Mouse (Mus musculus) monocyte, adult 2 months (primary cell): ENCODE data around the gene Tjp3.

Experiments used
- DNase-seq, 2 experiments: peaks; one replicate each; pipeline ENCODE4 v3.0.0; 2022; ENCODE audit warnings: low spot score in 2 of 2, low read depth in 1 of 2

The Tjp3 gene

DNA sequence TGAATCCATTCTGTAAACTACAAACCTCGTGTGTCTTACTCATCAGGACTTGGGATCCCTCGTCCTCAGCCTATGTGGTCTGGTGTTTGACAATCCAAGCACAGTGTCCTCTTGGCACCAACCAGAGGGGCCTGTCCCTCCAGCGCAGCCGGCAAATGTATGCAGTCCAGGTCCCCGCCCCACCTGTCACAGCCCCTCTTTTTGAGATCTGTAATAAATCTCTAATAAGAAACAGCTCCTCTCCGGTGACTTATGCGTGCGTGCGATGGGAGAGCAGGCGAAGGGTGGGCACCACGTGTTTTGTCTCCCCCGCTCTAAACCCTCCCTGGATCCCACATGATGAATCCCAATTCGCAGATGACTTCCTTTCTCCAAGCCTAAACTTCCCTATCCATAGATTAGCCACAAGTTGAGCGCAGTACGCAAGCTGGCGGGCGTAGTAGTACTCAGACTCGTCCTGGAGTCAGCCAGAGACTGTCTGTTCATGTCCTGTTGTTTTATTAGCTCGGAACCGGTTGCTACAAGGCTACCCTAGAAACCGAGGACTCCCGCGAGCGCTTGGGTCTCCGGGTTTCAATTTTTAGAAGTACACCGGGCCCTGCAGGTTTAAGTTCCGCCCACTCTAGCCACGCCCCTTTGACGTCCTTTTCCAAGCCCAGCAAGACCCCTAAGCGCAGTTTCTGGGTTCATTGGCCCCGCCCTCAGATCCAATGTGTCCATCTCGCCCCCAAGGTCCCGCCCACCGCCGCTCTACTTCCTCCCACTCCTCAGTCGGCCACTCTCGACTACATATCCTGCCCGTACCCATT lies 28.6 kb upstream of the Tjp3 start:
- no peak for DNase-seq

DNA sequence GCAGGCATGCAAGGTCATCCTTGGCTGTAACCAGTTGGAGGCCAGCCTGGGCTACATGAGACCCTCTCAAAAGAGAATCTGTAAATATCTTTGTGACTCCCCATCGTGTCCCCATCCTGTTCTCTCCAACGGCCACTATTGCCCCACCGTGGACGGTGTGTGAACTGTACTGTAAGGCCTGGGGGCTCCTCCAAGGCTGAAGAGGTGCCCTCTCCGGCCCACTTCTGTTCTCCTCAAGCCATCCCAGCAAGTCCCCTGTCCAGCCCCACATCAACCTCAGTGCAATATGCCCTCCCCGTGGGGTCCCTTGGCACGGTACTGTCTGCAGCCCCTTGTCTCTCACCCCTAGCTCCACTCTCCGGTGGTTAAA lies 27.9 kb upstream of the Tjp3 start:
- DNase-seq, result no peak

DNA sequence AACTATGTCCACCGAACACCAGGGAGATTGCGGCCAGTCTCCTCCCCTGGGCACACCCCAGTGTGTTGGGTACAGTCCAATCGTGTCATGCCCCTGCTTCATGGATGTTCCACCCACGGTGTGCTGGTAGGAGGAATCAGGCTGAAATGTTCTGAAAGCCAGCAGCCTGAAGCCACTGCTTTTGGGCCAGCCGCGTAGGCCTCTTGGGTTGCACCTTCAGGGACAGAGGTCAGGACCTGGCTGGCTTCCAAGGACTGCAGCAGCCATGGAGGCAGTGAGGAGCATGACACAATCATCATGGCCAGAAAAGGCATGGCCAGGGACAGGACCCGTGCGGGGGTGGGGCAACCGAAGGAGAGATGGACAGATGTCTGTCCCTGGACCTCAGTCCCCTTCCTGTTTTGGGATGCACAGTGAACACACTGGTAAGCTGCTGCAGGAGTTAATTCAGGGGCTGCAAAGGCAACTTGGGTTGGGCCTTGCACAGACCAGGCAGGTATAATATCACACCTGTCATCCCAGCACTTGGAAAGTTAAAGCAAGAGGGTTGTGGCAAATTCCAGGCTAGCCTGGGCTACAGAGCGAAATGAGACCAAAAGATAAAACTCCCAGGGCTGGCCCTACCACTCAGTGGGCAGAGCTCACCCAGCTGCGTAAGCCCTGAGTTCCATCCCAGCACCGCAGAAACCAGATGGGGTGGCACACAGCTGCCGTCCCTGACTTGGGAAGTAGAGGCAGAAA lies 27.4 kb upstream of the Tjp3 start:
- DNase-seq, result no peak

DNA sequence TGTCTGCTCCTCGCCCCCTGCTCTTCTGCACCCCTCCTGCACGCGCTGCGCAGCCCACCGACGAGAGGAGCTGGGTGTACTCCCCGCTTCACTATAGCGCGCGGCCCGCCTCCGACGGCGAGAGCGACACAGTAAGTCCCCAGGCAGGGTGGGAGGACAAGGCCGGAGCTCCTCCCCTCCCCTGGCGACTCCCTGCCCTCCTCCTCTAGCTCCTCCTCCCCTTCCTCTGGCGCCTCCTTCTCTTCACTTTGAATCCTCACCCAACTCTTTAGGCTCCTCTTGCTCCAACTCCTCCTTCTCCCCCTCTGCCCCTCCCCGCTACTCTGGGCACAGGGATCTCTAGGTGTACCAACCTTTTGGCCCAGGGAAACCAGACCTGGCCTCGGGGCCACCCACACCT lies 25.9 kb upstream of the Tjp3 start:
- no peak for DNase-seq

DNA sequence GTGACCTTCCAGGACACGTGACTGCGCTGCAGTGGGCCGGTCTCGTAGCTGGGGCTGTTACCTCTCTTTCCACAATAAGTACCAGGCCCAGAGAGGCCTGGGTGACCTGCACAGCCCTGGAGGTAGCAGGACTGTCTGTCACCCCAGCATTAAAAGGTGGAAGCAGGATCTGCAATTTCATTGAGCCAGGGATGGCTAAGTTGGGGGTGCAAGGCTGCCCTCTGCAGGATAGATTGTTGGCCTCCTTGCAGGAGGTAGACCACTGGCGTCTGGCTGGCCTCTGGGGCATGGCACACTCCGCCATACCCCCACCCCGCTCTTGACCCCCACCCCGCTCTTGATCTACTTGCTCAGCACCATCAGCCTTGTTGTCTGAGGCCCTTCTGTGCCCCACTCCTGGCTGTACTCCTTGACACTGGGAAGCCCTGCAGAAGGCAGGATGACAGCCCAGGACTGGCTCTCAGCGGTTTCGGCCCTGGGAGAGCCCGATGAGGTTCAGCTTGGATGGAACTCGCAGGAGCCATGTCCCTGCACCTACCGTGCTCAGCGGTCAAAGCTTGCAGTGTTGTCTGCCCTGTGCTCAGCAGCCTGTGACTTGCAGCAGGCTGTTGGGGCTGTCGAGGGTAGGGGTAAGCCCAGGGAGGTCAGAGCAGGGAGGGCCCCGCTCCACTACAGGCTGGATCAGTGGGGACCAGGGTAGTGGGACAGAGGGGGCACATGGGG lies 25.1 kb upstream of the Tjp3 start:
- no peak for DNase-seq

DNA sequence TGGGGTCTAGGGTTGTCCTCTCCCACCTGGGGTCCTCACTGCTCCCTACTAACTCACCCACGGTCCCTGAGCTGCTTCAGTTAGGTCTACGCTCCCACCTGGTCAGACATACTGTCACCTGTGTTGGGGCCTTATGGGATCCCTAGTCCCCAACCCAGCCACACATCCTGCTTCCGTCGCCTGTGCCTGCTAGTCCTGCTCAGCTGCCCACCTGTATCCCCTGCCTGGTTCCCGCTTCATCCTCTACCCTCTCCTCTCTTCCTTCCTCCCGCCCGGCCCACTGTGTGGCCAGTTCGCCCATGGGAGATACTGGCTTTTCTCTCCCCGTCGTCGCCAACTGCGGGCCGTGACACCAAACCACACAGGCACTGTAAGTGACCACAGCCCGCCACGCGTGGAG lies 24.2 kb upstream of the Tjp3 start:
- no peak for DNase-seq

DNA sequence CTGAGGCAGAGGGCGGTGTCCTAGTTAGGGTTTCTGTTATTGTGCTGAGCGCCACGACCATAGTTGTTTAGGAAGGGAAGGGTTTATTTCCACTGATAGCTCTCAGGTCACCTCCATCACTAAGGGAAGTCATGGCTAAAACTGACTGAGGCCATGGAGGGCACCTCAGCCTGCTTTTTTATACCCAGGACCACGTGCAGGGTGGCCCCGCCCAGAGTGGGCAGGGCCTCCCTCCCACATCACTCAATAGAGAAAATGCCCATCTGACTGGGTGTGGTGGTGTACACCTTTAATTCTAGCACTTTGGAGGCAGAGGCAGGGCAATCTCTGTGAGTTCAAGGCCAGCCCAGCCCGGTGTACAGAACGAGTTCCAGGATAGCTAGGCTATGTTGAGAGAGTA lies 22.8 kb upstream of the Tjp3 start:
- DNase-seq, result no peak

DNA sequence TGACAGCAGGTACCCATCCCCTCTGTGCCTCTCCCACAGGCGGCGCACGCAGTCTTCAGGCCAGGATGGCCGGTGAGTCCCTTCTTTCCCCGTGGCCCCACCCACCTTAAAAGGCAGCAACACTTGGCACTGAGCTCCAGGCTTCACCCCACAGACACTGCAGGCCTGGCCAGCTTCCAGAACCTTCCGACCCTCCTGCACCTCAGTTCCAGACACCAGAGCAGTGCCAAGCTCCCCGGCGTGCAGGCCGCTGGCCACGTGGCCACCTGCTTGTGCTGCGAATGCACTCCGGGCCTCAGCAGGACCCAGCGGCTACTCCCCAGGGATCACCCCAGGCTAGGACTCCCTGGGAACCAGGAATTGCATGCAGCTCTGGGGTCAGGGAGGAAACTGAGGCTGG lies 22.2 kb upstream of the Tjp3 start:
- DNase-seq, result no peak

DNA sequence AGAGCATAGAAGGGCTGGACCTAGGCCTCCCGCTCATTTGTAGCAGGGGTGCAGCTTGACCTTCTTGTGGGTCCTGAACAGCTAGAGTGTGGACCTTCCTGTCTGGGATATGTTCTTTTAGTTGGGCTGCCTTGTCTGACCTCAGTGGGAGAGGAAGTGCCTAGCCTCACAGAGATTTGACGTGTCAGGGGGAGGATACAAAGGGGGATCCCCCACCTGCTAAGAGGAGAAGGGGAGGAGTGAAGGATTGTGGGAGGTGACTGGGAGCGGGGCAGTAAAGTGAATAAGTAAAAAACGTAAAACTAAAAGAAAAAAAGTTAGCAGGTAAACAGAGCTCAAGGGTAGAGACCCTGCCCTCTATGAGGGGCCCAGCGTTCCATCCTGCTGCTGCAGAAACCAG lies 18.2 kb upstream of the Tjp3 start:
- no peak for DNase-seq

DNA sequence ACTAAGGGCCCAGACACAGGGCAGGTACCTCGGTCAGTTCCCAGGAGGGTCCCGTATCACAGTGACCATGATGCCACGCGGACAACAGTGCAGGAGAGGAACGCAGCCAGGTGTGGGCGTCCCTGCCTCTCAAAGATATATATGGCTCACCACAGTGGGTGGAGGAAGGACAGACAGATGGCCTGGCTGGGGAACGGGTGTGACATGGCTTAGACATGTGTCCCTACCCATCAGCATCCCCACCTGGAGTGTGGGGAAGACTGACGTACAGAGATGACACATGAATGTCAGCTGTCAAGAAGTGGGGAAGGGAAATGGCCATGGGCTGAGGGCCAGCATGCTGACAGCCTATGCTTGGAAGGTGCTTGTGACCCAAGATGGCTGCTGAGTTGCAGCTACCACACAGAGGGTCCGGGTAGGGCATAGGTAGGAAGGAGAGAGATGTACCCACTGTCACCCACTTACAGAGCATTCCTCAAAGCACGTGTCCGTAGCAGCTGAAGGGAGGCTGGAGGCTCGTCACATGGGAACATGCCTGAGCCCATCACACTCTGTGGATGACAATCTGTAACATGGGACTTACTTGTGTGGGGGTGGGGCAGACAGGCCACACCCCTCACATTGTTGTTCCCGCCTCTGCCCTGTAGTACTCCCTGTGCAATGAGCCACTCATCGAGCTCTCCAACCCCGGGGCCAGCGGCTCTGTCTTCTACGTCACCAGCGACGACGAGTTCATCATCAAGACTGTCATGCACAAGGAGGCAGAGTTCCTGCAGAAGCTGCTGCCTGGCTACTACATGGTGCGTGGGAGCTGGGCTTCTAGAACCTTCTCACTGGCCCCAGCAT lies 15.7 kb upstream of the Tjp3 start:
- no peak for DNase-seq

DNA sequence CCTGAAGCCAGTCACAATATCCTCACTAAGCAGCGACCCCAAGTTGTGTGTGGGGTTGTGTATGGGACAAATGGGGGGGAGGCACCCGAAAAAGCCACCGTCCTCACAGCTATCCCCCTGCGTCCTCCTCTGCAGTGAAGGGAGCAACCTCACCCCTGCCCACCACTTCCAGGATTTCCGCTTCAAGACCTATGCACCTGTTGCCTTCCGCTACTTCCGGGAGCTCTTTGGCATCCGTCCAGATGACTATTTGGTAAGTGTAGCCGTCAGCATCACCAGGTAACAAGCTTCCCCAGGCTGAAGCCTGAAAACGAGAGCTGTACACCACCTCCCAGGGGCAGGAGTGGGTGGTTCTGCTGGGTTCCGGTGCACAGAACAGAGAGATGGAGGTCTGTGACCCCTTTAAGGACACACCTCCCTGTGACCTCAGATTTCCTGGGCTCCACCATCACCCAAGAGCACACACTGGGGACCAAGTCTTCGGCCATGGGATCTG lies 14.8 kb upstream of the Tjp3 start:
- DNase-seq, result no peak

DNA sequence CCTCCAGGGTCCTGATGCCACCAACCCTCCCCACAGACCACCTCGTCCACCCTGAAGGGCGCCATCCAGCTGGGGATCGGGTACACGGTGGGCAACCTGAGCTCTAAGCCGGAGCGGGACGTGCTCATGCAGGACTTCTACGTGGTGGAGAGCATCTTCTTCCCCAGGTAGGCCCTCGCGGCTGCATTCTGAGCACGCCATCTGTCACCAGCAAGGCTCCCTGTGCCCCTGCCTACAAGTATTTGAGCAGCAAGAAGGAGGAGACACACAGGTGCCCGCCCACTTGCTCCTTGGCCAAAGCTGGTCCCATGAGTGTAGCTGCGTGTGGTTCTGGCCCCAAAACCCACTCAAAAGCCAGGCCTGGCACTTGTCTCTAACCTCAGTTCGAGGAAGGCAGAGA lies 14.3 kb upstream of the Tjp3 start:
- DNase-seq, result no peak

DNA sequence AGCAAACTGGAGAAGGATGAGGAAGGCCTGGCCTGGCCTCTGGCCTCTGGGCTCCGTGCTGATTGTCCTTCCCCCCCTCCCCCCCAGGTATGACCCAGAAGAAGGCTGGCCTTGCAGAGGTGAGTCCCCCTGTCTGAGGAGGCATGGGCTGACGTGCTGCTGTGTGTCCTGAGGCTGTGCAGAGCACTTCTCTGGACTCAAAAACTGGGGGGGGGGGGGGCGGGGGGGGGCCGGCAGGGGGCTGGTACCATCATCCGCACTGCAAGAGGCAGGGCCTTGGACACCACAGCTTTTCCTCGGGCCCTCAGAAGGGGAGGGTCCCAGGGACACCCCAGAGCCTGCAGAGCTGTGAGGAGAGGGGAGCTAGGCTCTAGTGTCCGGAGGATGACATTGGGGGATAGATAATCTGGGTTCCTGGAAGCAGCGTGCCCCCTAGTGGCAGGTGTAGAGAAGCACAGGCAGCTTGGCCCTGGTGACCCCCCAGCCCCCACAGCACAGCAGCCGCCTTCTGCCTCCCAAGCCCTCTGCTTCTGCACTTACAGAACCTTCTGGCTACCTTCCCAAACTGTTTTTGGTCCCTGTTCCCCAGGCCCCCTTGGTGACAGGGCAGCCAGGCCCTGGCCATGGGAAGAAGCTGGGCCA lies 13.3 kb upstream of the Tjp3 start:
- DNase-seq, result peak in 1 of 2 experiments; percentile 60

DNA sequence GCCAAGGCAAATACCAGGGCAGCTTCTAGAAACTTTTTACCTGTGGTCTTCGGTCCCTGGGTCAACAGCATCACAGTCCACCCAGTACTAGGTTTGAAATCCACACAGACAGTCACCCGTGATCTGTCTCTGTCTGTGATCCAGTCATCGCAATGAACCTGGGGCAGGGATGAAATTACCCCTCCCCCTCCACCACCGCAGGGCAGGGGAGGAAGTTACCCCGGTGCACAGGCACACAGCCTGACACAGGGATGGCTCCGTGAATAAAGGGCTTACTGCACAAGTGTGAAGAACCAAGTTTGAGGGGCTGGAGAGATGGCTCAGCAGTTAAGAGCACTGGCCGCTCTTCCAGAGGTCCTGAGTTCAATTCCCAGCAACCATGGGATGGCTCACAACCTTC lies 12.4 kb upstream of the Tjp3 start:
- no peak for DNase-seq

DNA sequence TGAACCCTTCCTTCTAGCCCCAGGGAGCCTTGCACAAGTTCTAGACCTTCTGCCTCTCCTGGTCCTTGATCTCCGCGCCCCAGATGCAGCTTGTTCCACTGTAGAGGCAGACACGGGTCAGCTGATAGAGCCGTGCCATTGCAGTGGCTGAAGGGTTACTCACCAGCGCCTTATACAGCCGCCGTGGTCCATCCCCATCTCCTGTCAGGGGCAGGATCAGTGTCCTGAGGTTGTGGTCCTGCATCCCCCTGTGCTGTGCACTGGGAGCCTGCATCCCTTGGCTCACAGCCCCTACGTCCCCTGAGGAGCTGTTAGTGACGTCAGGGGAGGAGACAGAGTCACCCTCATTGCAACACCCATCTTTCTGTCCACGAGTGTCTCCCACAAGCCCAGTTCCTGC lies 11.9 kb upstream of the Tjp3 start:
- DNase-seq, result peak in 1 of 2 experiments; percentile 47

DNA sequence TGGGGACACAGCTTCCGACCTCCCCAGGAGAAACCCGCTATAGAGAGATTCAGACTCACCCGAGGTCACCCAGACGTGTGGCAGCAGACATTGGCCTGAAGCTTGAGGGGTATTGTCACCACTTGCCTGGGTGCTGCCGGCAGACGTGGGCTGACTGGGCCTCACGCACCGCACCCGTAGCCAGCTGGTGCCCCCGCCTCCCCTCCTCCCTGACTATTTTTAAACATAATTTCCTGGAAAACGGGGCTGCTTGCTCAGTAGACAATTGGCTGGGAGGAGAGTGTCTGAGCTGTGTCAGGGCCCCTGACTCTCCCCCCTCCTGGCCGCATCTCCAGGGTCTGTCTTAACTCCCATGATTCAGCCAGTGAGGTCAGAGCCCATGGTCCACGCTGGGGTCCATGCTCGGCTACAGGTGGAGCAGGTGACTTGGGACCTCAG lies 11.4 kb upstream of the Tjp3 start:
- DNase-seq, result no peak

DNA sequence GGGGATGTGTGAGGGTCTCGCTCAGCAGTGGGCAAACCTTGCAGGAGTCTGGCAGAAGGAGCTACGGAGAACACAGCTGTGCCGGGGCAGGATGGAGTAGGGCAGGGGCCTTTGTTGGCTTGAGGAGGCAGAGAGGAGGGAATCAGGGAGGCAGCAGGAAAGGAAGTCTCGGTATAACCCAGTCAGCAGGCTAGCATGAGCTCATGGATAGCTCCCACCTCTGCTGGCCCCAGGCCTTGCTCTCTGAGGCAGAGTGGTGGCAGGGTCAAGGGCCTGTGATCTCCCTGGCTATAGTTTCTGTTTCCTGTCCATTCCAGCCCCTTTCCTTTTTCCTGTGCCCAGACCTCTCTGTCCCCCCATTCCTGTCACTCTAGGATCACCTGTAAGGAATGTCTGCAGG lies 10.9 kb upstream of the Tjp3 start:
- DNase-seq, result no peak

DNA sequence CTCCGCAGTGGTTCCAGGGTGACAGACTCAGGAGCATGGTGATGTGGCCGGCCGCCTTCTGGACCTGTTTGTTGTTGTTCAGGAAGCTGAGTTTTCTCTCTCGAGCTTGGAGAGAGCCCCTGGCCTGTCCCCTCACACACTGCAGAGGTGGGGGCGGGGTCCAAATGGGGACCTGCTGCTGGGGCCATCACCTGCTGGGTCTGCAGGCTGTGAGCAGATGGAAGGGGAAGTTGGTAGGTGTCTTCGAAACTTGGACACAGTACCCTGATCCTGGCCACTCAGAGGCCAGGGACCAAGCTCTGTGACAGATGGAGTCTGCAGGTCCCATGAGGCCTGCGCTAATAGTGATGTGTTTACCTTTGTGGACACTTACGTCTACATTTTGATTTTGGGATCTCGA lies 9.9 kb upstream of the Tjp3 start:
- no peak for DNase-seq

DNA sequence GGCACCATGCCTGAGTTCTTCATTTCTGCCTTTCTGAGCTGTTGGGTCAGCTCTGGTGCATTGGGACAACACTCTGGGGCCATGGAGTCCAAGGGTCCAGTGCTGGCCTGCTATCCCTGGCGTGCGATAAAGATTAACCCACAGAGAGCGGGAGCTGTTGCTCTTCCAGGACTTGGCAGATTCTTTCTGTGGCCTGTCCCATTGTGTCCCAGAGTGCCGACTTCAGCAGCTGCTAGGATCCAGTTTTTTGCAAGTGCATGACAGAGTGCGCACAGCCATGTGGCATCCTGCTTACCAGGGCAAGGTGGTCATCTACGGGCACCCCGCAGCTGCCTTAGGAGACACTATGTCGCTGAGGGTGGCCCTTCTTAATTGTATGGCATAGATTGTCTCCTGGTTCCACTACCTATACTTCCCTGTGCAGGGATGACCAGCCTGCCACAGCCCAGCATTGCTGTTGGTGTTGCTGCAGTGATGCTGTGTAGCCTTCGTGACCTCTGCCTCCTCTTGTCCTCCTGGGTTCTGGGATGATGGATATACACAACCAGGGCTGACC lies 9.0 kb upstream of the Tjp3 start:
- no peak for DNase-seq
